Mouse (Mus musculus): ENCODE measurements around the gene Sfxn2. TPM values are rescaled to one million over a fixed set of nuclear protein-coding genes. Genes with fewer than 3 reads are reported as not detected.
"Not testable (repeated sequence)": the region's sequence is repeated elsewhere in the genome, so short reads cannot be mapped to it uniquely, and the experiment has no call there.

The Sfxn2 gene
- polyA plus RNA-seq, 1 experiment from 2014 or later: 21.0 TPM

- H3K36me3 ChIP-seq (replicated peaks): peaks cover 92% of the 10 kb centered on the region
- no peaks in the 10 kb centered on the region for H3K9me3 ChIP-seq
- peaks cover 3% of the 10 kb centered on the region for H3K4me1 ChIP-seq
- no peak overlapping the region for H3K27ac ChIP-seq (replicated peaks)
- WGBS: 84% methylated on average over 11 of the region's 11 CpGs
- H3K27me3 ChIP-seq (replicated peaks; ENCODE audit: low read depth, poor library complexity, severe bottlenecking): no peaks in the 10 kb centered on the region
- DNase-seq (ENCODE audit: low spot score): no peak
- no peak overlapping the region for H3K4me3 ChIP-seq
These were observed 19.6 kb upstream of the Sfxn2 start for GRCm38 (mm10) chr19:46553541-46553955.

- Histone ChIP-seq H3K4me1 (peaks cover 11% of the 10 kb centered on the region), H3K4me3 (no peak overlapping the region), H3K27me3 (replicated peaks; ENCODE audit: low read depth, poor library complexity, severe bottlenecking) (no peaks in the 10 kb centered on the region), H3K9me3 (no peaks in the 10 kb centered on the region), H3K36me3 (replicated peaks) (peaks cover 69% of the 10 kb centered on the region), H3K27ac (replicated peaks) (no peak overlapping the region)
- WGBS: 79% methylated on average over 8 of the region's 8 CpGs
- no peak for DNase-seq (ENCODE audit: low spot score)
These were observed 15.2 kb upstream of the Sfxn2 start for GRCm38 (mm10) chr19:46558009-46558408.

- DNase-seq (ENCODE audit: low spot score): no peak
- Histone ChIP-seq H3K36me3 (replicated peaks) (peaks cover 63% of the 10 kb centered on the region), H3K9me3 (no peaks in the 10 kb centered on the region), H3K27ac (replicated peaks) (no peak overlapping the region), H3K27me3 (replicated peaks; ENCODE audit: low read depth, poor library complexity, severe bottlenecking) (no peaks in the 10 kb centered on the region), H3K4me1 (peaks cover 12% of the 10 kb centered on the region), H3K4me3 (no peak overlapping the region)
- 51% methylated on average over 12 of the region's 12 CpGs for WGBS
These were observed 14.5 kb upstream of the Sfxn2 start for GRCm38 (mm10) chr19:46558631-46559030.

GRCm38 (mm10) chr19:46562132-46562531 lies 11.0 kb upstream of the Sfxn2 start:
- peaks cover 41% of the 10 kb centered on the region for H3K36me3 ChIP-seq (replicated peaks)
- H3K27me3 ChIP-seq (replicated peaks; ENCODE audit: low read depth, poor library complexity, severe bottlenecking): no peaks in the 10 kb centered on the region
- 31% methylated on average over 1 of the region's 1 CpGs for WGBS
- H3K27ac ChIP-seq (replicated peaks): no peak overlapping the region
- DNase-seq (ENCODE audit: low spot score): peak; percentile 34
- H3K4me1 ChIP-seq: peaks cover 13% of the 10 kb centered on the region
- no peak overlapping the region for H3K4me3 ChIP-seq
- H3K9me3 ChIP-seq: no peaks in the 10 kb centered on the region

GRCm38 (mm10) chr19:46562581-46563515 lies 10.3 kb upstream of the Sfxn2 start:
- H3K36me3 ChIP-seq (replicated peaks): peaks cover 41% of the 10 kb centered on the region
- H3K4me1 ChIP-seq: peaks cover 13% of the 10 kb centered on the region
- H3K27me3 ChIP-seq (replicated peaks; ENCODE audit: low read depth, poor library complexity, severe bottlenecking): no peaks in the 10 kb centered on the region
- no peak for DNase-seq (ENCODE audit: low spot score)
- H3K9me3 ChIP-seq: peaks cover 2% of the 10 kb centered on the region; the same call in 1 of the 2 replicates
- no peak overlapping the region for H3K27ac ChIP-seq (replicated peaks)
- 90% methylated on average over 14 of the region's 14 CpGs for WGBS
- H3K4me3 ChIP-seq: no peak overlapping the region

GRCm38 (mm10) chr19:46563603-46564002 lies 9.6 kb upstream of the Sfxn2 start:
- peaks cover 9% of the 10 kb centered on the region for H3K4me1 ChIP-seq
- WGBS: 80% methylated on average over 4 of the region's 4 CpGs
- H3K36me3 ChIP-seq (replicated peaks): peaks cover 41% of the 10 kb centered on the region
- DNase-seq (ENCODE audit: low spot score): no peak
- peaks cover 2% of the 10 kb centered on the region; the same call in 1 of the 2 replicates for H3K9me3 ChIP-seq
- H3K27me3 ChIP-seq (replicated peaks; ENCODE audit: low read depth, poor library complexity, severe bottlenecking): no peaks in the 10 kb centered on the region
- no peak overlapping the region for H3K4me3 ChIP-seq
- no peak overlapping the region for H3K27ac ChIP-seq (replicated peaks)

- peaks cover 4% of the 10 kb centered on the region for H3K4me1 ChIP-seq
- H3K9me3 ChIP-seq: peaks cover 2% of the 10 kb centered on the region; the same call in 1 of the 2 replicates
- no peak for DNase-seq (ENCODE audit: low spot score)
- H3K36me3 ChIP-seq (replicated peaks): peaks cover 39% of the 10 kb centered on the region
- H3K27ac ChIP-seq (replicated peaks): no peak overlapping the region
- H3K27me3 ChIP-seq (replicated peaks; ENCODE audit: low read depth, poor library complexity, severe bottlenecking): no peaks in the 10 kb centered on the region
- 82% methylated on average over 14 of the region's 14 CpGs for WGBS
- no peak overlapping the region for H3K4me3 ChIP-seq
These were observed 9.1 kb upstream of the Sfxn2 start for GRCm38 (mm10) chr19:46564043-46564462.

- Histone ChIP-seq H3K36me3 (replicated peaks) (peaks cover 12% of the 10 kb centered on the region), H3K4me3 (peak overlapping the region; percentile 85), H3K4me1 (peaks cover 30% of the 10 kb centered on the region)
- not testable (repeated sequence) for H3K9me3 ChIP-seq; H3K27me3 ChIP-seq (replicated peaks; ENCODE audit: low read depth, poor library complexity, severe bottlenecking); H3K27ac ChIP-seq (replicated peaks); DNase-seq (ENCODE audit: low spot score)
- 77% methylated on average over 3 of the region's 3 CpGs for WGBS
These were observed 1.8 kb upstream of the Sfxn2 start for GRCm38 (mm10) chr19:46571211-46571877.

GRCm38 (mm10) chr19:46571878-46572244 lies 1.3 kb upstream of the Sfxn2 start:
- H3K4me3 ChIP-seq: peak overlapping the region; percentile 85
- peaks cover 12% of the 10 kb centered on the region for H3K36me3 ChIP-seq (replicated peaks)
- H3K27ac ChIP-seq (replicated peaks): no peak overlapping the region
- no peaks in the 10 kb centered on the region for H3K27me3 ChIP-seq (replicated peaks; ENCODE audit: low read depth, poor library complexity, severe bottlenecking)
- DNase-seq (ENCODE audit: low spot score): peak; percentile 42
- H3K9me3 ChIP-seq: peaks cover 2% of the 10 kb centered on the region; the same call in 1 of the 2 replicates
- H3K4me1 ChIP-seq: peaks cover 30% of the 10 kb centered on the region
- 25% methylated on average over 10 of the region's 10 CpGs for WGBS

GRCm38 (mm10) chr19:46572548-46572947 lies 617 bp upstream of the Sfxn2 start:
- H3K27me3 ChIP-seq (replicated peaks; ENCODE audit: low read depth, poor library complexity, severe bottlenecking): no peaks in the 10 kb centered on the region
- DNase-seq (ENCODE audit: low spot score): no peak
- H3K27ac ChIP-seq (replicated peaks): peak overlapping the region; percentile 91
- peaks cover 6% of the 10 kb centered on the region for H3K36me3 ChIP-seq (replicated peaks)
- H3K4me1 ChIP-seq: peaks cover 30% of the 10 kb centered on the region
- H3K4me3 ChIP-seq: peak overlapping the region; percentile 85
- under 1% methylated on average over 17 of the region's 17 CpGs for WGBS
- H3K9me3 ChIP-seq: peaks cover 1% of the 10 kb centered on the region; the same call in 1 of the 2 replicates

- Histone ChIP-seq H3K36me3 (replicated peaks) (no peaks in the 10 kb centered on the region), H3K9me3 (no peaks in the 10 kb centered on the region), H3K27me3 (replicated peaks; ENCODE audit: low read depth, poor library complexity, severe bottlenecking) (no peaks in the 10 kb centered on the region), H3K27ac (replicated peaks) (peak overlapping the region; percentile 91), H3K4me1 (peaks cover 30% of the 10 kb centered on the region), H3K4me3 (peak overlapping the region; percentile 85)
- no peak for DNase-seq (ENCODE audit: low spot score)
- WGBS: 50% methylated on average over 6 of the region's 6 CpGs
These were observed 825 bp downstream of the Sfxn2 start for GRCm38 (mm10) chr19:46573990-46574389.

- 59% methylated on average over 4 of the region's 4 CpGs for WGBS
These were observed 2.0 kb downstream of the Sfxn2 start for GRCm38 (mm10) chr19:46575196-46575595.

More at GRCm38 (mm10) chr19:46575196-46575595, 2.0 kb downstream of the Sfxn2 start:
- Histone ChIP-seq H3K36me3 (replicated peaks) (peaks cover 3% of the 10 kb centered on the region; the same call in 1 of the 2 replicates), H3K4me1 (peaks cover 30% of the 10 kb centered on the region), H3K4me3 (peak overlapping the region; percentile 13; the same call in 1 of the 2 replicates), H3K27me3 (replicated peaks; ENCODE audit: low read depth, poor library complexity, severe bottlenecking) (no peaks in the 10 kb centered on the region), H3K27ac (replicated peaks) (no peak overlapping the region), H3K9me3 (no peaks in the 10 kb centered on the region)
- DNase-seq (ENCODE audit: low spot score): no peak

Measured in embryonic facial prominence, embryonic 10.5 days (tissue).